Mouse (Mus musculus): ENCODE results near the gene 2010109A12Rik.

The 2010109A12Rik gene

DNA sequence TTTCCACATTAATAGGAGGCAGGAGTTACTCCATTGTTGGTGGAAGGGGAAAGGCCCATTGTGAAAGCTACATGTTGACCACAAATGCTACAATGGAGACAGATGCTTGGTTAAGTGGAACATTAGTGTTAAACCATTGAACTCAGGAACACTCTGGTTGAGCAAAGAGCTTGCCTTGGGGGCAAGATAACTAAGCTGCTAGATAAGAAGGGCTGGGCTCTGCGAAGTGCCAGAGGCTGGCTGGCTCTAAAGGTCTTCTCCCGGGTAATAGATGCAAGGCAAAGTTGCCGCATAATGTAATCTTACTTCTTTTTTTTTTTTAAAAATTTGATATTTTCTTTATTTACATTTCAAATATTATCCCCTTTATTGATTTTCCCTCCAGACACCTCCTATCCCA, 20.8 kb downstream of the 2010109A12Rik start:
- no peak for ATAC-seq (ENCODE audit: insufficient number of reproducible peaks, low FRiP score, low TSS enrichment)

DNA sequence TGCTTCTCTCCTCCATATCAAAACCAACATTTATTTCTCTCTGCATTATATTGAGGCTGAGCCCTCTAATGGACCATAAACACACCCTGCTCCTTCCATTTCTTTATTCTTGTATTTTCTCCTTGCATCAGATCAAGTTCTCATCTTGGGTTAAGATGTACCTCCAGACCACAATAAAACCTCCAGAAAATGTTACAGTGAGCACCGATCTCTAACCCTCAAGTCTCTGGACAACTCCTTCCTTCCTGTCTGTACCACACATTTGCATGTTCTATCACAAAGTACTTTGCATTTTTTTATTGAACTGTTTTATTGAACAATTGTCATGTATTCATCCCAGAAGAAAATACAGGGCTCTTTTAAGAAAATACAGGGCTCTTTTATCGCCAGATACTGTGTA, 23.2 kb downstream of the 2010109A12Rik start:
- ATAC-seq (ENCODE audit: insufficient number of reproducible peaks, low FRiP score, low TSS enrichment): no peak

DNA sequence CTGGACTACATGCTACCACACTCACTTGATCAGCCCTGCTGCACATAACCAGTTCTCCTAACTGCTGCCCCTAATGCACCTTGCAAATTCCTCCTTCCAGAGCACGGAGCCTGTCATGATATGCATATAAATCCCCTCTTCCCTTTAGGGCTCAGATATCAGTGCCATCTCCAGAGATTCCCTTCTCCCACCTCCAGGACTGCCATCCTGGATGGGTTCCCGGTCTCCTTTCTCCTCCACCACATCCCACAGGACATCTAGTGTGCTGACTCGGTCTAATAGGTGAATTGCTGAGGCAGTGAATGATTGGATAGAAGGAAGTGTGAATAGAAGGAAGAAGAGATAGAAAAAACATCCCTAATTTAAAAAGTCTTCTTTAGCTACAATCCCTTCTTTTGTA, 25.4 kb downstream of the 2010109A12Rik start:
- no peak for ATAC-seq (ENCODE audit: insufficient number of reproducible peaks, low FRiP score, low TSS enrichment)

DNA sequence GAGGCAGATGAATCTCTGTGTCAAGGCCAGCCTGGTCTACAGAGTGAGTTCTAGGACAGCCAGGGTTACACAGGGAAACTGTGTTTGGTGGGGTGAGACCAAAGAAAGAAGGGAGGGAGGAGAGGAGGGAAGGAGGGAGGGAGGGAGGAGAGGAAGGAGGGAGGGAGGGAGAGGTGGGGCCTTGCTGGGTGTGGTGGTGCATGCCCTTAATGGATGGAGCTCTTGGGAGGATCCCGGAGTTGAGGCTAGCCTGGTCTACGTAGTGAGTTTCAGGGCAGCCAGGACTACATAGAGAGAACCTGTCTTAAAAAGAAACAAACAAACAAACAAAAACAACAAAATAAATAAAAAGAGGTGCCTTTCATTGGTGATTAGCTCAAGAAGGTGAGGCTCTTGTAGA, 26.5 kb downstream of the 2010109A12Rik start:
- no peak for ATAC-seq (ENCODE audit: insufficient number of reproducible peaks, low FRiP score, low TSS enrichment)

DNA sequence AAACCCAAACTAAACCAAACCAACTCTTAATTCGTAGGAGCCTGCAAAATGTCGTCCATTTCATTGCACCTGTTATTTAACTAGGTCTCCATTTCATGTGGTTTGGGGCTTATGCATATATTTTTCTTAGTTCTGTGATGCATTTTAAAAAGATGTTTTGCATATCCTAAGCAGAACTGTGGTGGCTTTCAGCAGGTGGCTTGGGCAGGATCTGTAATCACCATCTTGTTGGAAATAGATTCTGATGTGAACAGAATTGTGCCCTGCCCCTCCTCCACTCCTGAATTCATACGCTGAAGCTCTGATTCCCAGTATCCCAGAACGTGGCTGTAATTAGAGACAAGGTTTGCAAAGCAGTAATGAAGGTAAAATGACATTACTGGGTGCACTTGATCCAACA, 27.8 kb downstream of the 2010109A12Rik start:
- no peak for ATAC-seq (ENCODE audit: insufficient number of reproducible peaks, low FRiP score, low TSS enrichment)

DNA sequence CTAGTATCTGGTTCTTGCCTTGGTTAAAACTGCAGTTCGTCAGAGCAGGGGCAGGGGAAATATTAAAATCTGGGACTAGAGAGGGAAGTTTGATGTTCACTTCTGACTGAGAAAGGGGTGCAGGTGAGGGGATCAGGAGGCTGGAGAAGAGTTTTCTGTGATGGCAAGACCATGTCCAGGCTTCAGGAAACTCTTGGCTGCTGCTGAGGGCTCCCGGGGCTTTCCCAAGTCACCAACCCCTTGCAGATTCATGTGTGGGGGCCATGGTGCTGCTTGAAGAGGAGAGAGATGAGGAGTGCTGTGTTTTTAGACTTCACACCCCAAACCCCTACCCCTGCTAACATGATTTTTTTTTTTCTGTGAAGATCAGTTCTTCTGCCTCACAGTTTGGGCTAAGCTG, 28.3 kb downstream of the 2010109A12Rik start:
- no peak for ATAC-seq (ENCODE audit: insufficient number of reproducible peaks, low FRiP score, low TSS enrichment)

DNA sequence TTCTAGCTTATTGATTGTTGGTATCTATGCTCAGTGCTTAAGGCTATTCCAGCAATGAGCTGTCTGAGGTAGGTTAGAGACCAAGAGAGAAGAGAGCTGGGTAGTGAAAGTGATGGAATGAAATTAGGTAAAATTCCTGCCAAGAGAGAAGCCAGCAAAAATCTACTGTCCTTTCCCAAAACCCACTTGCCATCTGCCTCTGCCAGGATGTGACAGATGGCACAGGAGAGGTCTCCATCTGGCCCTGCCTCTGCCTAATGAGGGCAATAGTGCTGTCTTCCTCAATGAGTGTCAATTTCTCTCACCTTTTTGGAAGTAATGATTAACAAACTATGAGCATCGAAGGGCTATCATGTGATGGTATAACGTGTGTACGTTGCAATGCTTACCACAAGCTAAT, 29.6 kb downstream of the 2010109A12Rik start:
- ATAC-seq (ENCODE audit: insufficient number of reproducible peaks, low FRiP score, low TSS enrichment): peak; percentile 93

DNA sequence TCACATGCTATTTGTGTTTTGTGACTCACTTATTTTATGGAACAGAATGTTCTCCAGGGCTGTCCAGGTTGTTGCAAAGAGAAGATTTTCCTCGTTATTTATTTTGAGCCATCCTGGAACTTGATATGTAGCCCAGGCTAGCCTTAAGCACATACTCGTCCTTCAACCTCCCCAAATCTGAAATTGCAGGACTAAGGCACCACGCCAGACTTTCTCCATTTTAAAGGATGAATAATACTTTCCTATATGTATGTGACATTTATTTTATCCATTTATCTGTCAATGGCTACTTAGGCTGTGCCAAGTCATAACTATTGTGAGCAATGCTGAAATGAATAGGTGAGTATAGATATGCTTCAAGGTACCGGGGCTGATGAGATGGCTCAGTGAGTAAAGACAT, 30.2 kb downstream of the 2010109A12Rik start:
- no peak for ATAC-seq (ENCODE audit: insufficient number of reproducible peaks, low FRiP score, low TSS enrichment)

DNA sequence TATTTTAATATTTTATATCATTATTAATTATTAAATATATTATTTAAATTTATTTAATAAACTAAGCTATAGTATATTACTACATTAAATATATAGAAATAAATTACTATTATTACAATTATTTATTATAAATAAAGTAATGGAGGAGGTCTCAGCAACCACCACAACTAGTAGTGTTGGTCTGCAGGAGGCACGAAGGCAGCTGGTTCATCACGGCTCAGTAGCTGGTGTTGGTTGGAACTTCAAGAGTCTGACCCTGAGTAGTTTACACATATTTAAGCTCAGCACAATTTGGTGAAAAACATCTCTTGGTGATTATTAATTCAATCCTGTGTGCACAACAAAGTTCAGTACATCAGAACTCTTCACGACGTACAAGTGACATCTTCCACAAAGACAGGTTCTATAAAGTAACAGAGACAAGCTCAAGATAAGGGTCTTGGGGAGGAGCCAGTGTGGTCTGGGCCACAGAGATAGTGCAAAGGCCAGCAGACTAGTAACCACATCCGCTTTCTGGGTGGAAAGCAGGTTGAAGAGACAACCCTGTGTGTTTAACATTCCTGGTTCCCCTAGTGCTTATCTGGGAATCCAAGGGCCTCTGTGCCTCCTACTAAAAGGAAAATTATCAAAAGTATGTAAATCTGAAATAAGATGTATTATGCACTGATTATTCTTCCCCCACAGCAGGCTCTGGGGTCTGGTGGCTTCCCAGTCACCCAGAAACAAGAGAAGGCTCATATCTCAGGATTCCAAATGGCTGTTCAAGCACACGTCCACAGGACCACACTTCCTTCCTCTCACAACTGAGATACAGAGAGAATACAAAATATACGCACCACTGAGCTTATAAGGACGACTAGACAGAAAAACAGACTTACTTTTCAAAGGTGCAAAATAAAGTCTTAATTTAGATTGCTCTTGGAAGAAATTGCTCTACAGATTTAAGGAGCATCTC, 33.5 kb downstream of the 2010109A12Rik start:
- ATAC-seq (ENCODE audit: insufficient number of reproducible peaks, low FRiP score, low TSS enrichment): no peak

DNA sequence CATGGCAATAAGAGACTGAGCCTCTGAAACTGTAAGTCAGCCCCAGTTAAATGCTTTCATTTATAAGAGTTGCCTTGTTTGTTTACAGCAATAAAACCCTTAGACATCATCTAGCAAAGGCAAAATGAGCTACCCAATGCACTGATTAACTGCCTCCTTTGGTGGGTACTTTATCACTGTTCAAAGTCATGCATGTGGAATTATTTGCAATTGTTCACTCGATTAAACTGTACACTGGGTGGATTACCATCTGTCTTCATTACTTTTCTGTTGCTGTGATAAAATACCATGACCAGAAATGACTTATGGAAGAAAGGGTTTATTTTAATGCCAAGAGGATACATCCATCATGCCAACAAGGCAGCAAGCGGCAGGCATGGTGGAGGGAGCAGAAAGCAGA, 39.0 kb downstream of the 2010109A12Rik start:
- ATAC-seq (ENCODE audit: insufficient number of reproducible peaks, low FRiP score, low TSS enrichment): no peak

DNA sequence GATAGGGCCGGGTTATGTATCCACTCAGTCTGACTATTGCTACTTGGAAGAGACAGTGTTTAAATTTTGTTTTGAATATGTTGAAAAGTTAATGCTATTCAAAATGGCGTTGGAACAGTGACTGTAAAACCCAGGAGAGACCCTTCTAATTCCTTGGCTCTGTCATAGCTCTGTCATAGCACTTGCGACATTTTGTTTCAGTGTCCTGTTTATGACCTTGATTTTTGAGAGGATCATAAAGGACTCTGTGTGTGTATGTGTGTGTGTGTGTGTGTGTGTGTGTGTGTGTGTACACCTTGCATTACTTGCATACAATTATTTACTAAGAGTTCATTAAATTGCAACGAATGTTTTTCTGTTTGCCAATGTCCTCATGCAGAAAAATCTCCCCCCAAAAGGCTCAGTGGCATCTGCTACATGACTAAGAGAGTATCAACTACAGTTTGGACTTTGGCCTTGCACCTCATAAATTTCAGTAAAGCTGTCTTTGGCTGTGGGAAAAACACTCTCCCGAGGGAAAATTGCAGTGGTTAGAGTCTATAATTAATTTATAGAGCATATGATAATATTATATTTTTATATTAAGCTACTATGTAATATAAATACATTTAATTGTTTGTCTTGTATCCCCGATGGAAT, 43.7 kb downstream of the 2010109A12Rik start:
- ATAC-seq (ENCODE audit: insufficient number of reproducible peaks, low FRiP score, low TSS enrichment): no peak

DNA sequence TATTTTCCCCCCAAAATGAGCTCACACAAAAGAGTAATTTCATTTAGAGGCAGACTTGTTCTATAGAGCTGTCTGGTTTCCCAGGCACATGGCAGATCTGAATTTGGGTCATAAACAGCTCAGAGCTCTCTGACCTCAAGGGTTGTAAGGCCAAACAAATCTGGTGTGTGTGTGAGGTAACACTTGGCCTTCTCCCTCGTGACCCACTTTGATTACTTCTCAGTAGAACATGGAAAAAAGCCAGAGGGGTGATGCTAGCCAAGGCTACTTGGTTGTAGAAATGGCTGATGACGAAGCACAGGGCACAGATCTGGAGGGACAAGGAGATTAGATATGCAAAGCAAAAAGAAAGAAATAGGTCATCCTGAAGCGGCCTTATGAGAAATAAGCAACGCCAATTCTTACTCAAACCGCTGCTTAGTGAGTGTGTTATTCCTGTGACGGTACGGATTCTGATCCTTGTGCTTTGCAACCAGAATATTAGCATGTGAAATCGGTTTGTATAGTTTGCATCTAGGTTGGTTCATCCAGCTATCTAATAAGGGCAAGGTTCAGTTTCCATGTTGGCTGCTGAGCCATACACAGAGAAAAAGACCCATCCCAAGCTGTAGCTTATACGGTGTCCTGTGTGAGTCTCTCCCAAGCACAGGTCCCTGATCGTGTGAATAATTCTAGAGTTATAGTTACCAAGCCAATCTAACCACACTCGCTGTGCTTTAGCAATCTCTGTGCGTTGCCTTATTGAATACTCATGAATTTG, 44.9 kb downstream of the 2010109A12Rik start:
- ATAC-seq (ENCODE audit: insufficient number of reproducible peaks, low FRiP score, low TSS enrichment): peak; percentile 84

DNA sequence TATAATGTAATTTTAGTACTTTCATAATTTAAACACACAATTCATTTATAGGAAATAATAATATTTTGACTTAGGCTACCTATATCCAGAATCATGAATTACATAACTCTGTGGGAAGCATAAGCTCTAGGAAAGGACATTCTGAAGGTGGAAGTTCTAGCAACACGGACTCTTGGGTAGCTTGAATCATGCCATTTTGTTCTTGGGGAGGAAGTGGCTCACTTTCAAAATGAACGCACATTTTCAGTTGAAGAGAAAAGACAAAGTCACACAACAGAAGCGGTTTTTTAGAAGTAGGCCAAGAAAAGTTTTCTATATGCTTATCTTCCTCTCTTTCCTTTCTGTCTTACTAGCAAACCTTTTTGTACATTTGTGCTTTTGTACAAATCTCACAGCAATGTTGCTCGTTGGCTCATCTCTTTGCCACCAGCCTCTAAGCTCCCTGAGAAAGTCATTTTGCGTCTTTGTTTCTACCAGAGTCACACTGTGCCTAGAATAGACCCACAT, 49.5 kb downstream of the 2010109A12Rik start:
- ATAC-seq (ENCODE audit: insufficient number of reproducible peaks, low FRiP score, low TSS enrichment): no peak

DNA sequence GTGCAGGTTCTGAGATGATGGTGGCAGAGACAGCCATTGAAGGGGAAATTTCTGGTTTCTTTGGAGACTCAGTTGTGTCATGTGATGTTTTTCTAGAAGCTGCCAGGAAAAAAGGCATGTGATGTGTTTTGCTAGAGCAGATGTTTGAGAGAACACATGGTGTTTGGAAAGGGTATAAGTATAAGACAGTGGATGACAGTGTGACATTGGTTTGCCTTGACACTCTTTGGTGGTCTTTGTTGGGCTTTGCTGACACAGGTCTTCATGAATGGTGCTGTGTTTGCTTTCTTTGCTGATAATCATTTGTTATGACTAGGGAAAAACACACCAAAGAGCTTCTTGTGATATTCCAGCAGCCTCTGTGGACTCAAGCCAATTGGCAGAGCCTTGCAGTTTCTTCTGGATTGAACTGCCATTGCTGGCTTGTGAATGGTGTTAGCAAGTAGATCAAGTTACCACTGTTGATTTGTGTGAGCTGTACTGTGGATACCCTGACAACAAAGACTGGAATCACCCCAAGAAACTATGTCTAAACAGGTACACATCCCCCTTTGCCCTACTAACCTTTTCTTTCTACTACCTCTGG, 50.6 kb downstream of the 2010109A12Rik start:
- no peak for ATAC-seq (ENCODE audit: insufficient number of reproducible peaks, low FRiP score, low TSS enrichment)

DNA sequence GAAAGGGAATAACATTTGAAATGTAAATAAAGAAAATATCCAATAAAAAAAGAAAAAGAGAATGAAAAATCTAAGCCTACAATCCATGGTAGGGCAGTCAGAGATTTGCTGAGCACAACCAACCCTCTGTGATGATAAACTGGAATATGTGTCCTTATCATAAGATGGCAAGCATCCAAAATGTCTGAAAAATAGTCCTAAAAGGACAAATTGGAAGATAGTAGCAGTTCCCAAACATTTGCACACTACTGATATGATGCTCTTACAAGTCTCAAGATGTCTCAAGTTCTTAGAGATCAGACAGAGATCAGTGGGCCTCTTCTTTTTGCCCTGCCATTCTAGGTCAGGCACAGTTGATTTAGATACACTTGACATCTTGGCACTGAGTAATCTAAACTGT, 53.0 kb downstream of the 2010109A12Rik start:
- ATAC-seq (ENCODE audit: insufficient number of reproducible peaks, low FRiP score, low TSS enrichment): no peak

DNA sequence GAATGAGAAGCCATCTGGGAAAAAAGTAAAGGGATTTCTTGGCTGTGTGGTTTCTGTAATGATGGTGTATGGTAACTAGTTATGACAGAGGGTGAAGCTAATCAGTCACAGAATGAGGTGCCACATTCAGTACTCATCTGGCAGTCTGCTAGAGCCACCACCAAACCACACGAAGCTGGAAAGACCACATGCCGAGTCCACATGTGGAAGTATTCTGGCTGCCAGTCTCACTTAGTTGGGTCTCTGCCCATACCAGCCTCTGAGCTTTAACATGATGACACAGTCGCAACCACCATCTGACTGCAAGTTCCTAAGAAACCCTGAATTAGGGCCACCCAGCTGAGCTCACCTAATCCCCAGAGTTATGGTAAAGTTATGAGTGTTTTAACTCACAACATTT, 54.7 kb downstream of the 2010109A12Rik start:
- no peak for ATAC-seq (ENCODE audit: insufficient number of reproducible peaks, low FRiP score, low TSS enrichment)

DNA sequence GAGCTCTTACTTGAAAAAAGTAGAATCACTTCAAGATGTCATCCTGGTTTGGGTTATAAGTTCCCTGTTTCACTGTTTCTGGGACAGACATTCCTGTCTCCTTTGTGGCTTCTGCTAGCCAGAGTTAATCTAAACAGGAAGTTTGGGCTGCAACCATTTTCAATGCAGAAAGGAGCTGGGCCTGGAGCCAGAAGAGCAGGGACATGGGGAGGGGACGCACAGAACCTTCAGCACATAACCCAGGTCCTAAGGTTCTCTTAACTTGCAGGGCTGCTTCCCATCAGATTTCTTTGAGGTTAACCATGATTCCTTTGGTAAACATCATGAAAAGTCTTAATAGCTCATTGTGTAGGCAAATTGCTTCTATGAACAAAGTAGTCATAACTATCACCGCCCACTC, 56.4 kb downstream of the 2010109A12Rik start:
- no peak for ATAC-seq (ENCODE audit: insufficient number of reproducible peaks, low FRiP score, low TSS enrichment)
